Mouse (Mus musculus): ENCODE measurements around the gene Diras2. TPM values are rescaled to one million over a fixed set of nuclear protein-coding genes. Genes with fewer than 3 reads are reported as not detected.
A peak's percentile ranks its signal among the peaks of the same experiment; 100 is the strongest.

Gene Diras2
- polyA plus RNA-seq, 1 experiment from 2014 or later, result 5.0 TPM

GRCm38 (mm10) chr13:52476998-52477601, 54.0 kb downstream of the Diras2 start:
- Histone ChIP-seq H3K27me3 (no peaks in the 10 kb centered on the region), H3K9me3 (no peaks in the 10 kb centered on the region), H3K4me1 (replicated peaks) (no peaks in the 10 kb centered on the region), H3K9ac (no peak overlapping the region), H3K4me2 (no peak overlapping the region), H3K36me3 (no peaks in the 10 kb centered on the region), H3K4me3 (no peak overlapping the region), H3K27ac (replicated peaks) (no peak overlapping the region)
- no peak for ATAC-seq (ENCODE audit: low FRiP score, low read depth)
- WGBS, result 86% methylated on average over 11 of the region's 11 CpGs

GRCm38 (mm10) chr13:52476222-52476621, 54.9 kb downstream of the Diras2 start:
- H3K4me3 ChIP-seq, result no peak overlapping the region
- WGBS, result 53% methylated on average over 3 of the region's 3 CpGs
- no peaks in the 10 kb centered on the region for H3K36me3 ChIP-seq
- ATAC-seq (ENCODE audit: low FRiP score, low read depth), result no peak
- H3K4me2 ChIP-seq, result no peak overlapping the region
- H3K9ac ChIP-seq, result no peak overlapping the region
- no peak overlapping the region for H3K27ac ChIP-seq (replicated peaks)
- no peaks in the 10 kb centered on the region for H3K4me1 ChIP-seq (replicated peaks)
- no peaks in the 10 kb centered on the region for H3K27me3 ChIP-seq
- H3K9me3 ChIP-seq, result no peaks in the 10 kb centered on the region

GRCm38 (mm10) chr13:52475264-52475663, 55.8 kb downstream of the Diras2 start:
- Histone ChIP-seq H3K4me2 (no peak overlapping the region), H3K27me3 (no peaks in the 10 kb centered on the region), H3K9me3 (no peaks in the 10 kb centered on the region), H3K36me3 (no peaks in the 10 kb centered on the region), H3K27ac (replicated peaks) (no peak overlapping the region), H3K9ac (no peak overlapping the region), H3K4me3 (no peak overlapping the region), H3K4me1 (replicated peaks) (peaks cover 7% of the 10 kb centered on the region)
- ATAC-seq (ENCODE audit: low FRiP score, low read depth), result no peak
- 78% methylated on average over 10 of the region's 10 CpGs for WGBS

- no peak overlapping the region for H3K4me3 ChIP-seq
- H3K9me3 ChIP-seq, result no peaks in the 10 kb centered on the region
- no peak overlapping the region for H3K27ac ChIP-seq (replicated peaks)
- no peak for ATAC-seq (ENCODE audit: low FRiP score, low read depth)
- no peaks in the 10 kb centered on the region for H3K27me3 ChIP-seq
- H3K36me3 ChIP-seq, result no peaks in the 10 kb centered on the region
- no peak overlapping the region for H3K9ac ChIP-seq
- no peak overlapping the region for H3K4me2 ChIP-seq
- WGBS, result 77% methylated on average over 3 of the region's 3 CpGs
- peaks cover 11% of the 10 kb centered on the region for H3K4me1 ChIP-seq (replicated peaks)
Measured at GRCm38 (mm10) chr13:52474807-52475206, 56.3 kb downstream of the Diras2 start.

GRCm38 (mm10) chr13:52469795-52470690, 61.0 kb downstream of the Diras2 start:
- H3K9ac ChIP-seq, result no peak overlapping the region

GRCm38 (mm10) chr13:52465141-52465540, 65.9 kb downstream of the Diras2 start:
- H3K27ac ChIP-seq (replicated peaks), result no peak overlapping the region
- no peaks in the 10 kb centered on the region for H3K36me3 ChIP-seq
- ATAC-seq (ENCODE audit: low FRiP score, low read depth), result no peak
- no peak overlapping the region for H3K4me2 ChIP-seq
- H3K4me3 ChIP-seq, result no peak overlapping the region
- no peaks in the 10 kb centered on the region for H3K9me3 ChIP-seq
- 70% methylated on average over 6 of the region's 6 CpGs for WGBS
- H3K4me1 ChIP-seq (replicated peaks), result peaks cover 14% of the 10 kb centered on the region
- H3K27me3 ChIP-seq, result no peaks in the 10 kb centered on the region
- no peak overlapping the region for H3K9ac ChIP-seq

More at GRCm38 (mm10) chr13:52469795-52470690, 61.0 kb downstream of the Diras2 start:
- Histone ChIP-seq H3K9me3 (no peaks in the 10 kb centered on the region), H3K36me3 (no peaks in the 10 kb centered on the region), H3K4me3 (no peak overlapping the region), H3K4me2 (no peak overlapping the region), H3K27me3 (no peaks in the 10 kb centered on the region), H3K4me1 (replicated peaks) (peaks cover 20% of the 10 kb centered on the region), H3K27ac (replicated peaks) (peak overlapping the region; percentile 77)
- peak; percentile 91 for ATAC-seq (ENCODE audit: low FRiP score, low read depth)
- 18% methylated on average over 10 of the region's 10 CpGs for WGBS

- Histone ChIP-seq H3K9me3 (no peaks in the 10 kb centered on the region), H3K27me3 (no peaks in the 10 kb centered on the region), H3K9ac (no peak overlapping the region), H3K4me3 (no peak overlapping the region), H3K4me1 (replicated peaks) (peaks cover 9% of the 10 kb centered on the region; the same call in 1 of the 2 replicates), H3K27ac (replicated peaks) (no peak overlapping the region), H3K36me3 (no peaks in the 10 kb centered on the region), H3K4me2 (no peak overlapping the region)
- WGBS, result 52% methylated on average over 7 of the region's 7 CpGs
- ATAC-seq (ENCODE audit: low FRiP score, low read depth), result no peak
Measured at GRCm38 (mm10) chr13:52459982-52460381, 71.1 kb downstream of the Diras2 start.

GRCm38 (mm10) chr13:52457889-52458324, 73.2 kb downstream of the Diras2 start:
- no peaks in the 10 kb centered on the region for H3K27me3 ChIP-seq
- H3K9ac ChIP-seq, result no peak overlapping the region
- peak; percentile 93 for ATAC-seq (ENCODE audit: low FRiP score, low read depth)
- H3K9me3 ChIP-seq, result no peaks in the 10 kb centered on the region
- 29% methylated on average over 11 of the region's 11 CpGs for WGBS
- peak overlapping the region; percentile 76 for H3K27ac ChIP-seq (replicated peaks)
- peak overlapping the region; percentile 3; the same call in 1 of the 2 replicates for H3K4me3 ChIP-seq
- peaks cover 9% of the 10 kb centered on the region; the same call in 1 of the 2 replicates for H3K4me1 ChIP-seq (replicated peaks)
- peak overlapping the region; percentile 43 for H3K4me2 ChIP-seq
- H3K36me3 ChIP-seq, result no peaks in the 10 kb centered on the region

GRCm38 (mm10) chr13:52457177-52457888, 73.7 kb downstream of the Diras2 start:
- WGBS, result 37% methylated on average over 15 of the region's 15 CpGs

GRCm38 (mm10) chr13:52455329-52455728, 75.8 kb downstream of the Diras2 start:
- Histone ChIP-seq H3K4me3 (no peak overlapping the region), H3K27ac (replicated peaks) (no peak overlapping the region), H3K9ac (no peak overlapping the region), H3K4me1 (replicated peaks) (peaks cover 6% of the 10 kb centered on the region; the same call in 1 of the 2 replicates), H3K36me3 (no peaks in the 10 kb centered on the region), H3K9me3 (no peaks in the 10 kb centered on the region), H3K4me2 (no peak overlapping the region), H3K27me3 (no peaks in the 10 kb centered on the region)
- no peak for ATAC-seq (ENCODE audit: low FRiP score, low read depth)
- 56% methylated on average over 9 of the region's 9 CpGs for WGBS

More at GRCm38 (mm10) chr13:52457177-52457888, 73.7 kb downstream of the Diras2 start:
- Histone ChIP-seq H3K36me3 (no peaks in the 10 kb centered on the region), H3K4me3 (peak overlapping the region; percentile 3; the same call in 1 of the 2 replicates), H3K27me3 (no peaks in the 10 kb centered on the region), H3K9me3 (no peaks in the 10 kb centered on the region), H3K4me1 (replicated peaks) (peaks cover 9% of the 10 kb centered on the region), H3K4me2 (peak overlapping the region; percentile 43), H3K9ac (no peak overlapping the region), H3K27ac (replicated peaks) (peak overlapping the region; percentile 76)
- ATAC-seq (ENCODE audit: low FRiP score, low read depth), result peak; percentile 65

- no peaks in the 10 kb centered on the region for H3K36me3 ChIP-seq
- 86% methylated on average over 11 of the region's 11 CpGs for WGBS
- no peak overlapping the region for H3K4me2 ChIP-seq
Measured at GRCm38 (mm10) chr13:52454708-52455250, 76.3 kb downstream of the Diras2 start.

More at GRCm38 (mm10) chr13:52454708-52455250, 76.3 kb downstream of the Diras2 start:
- no peak overlapping the region for H3K9ac ChIP-seq
- no peak for ATAC-seq (ENCODE audit: low FRiP score, low read depth)
- H3K9me3 ChIP-seq, result no peaks in the 10 kb centered on the region
- no peak overlapping the region for H3K27ac ChIP-seq (replicated peaks)
- no peaks in the 10 kb centered on the region for H3K27me3 ChIP-seq
- peaks cover 6% of the 10 kb centered on the region; the same call in 1 of the 2 replicates for H3K4me1 ChIP-seq (replicated peaks)
- H3K4me3 ChIP-seq, result no peak overlapping the region
